Mouse (Mus musculus) thymus, postnatal 14 days (tissue): ENCODE measurements around the gene Nckap5.

ENCODE experiments used
- DNase-seq: peaks from one replicate; pipeline ENCODE4 v3.0.0; 2021

Gene Nckap5

GRCm38 (mm10) chr1:126320696-126321095, 509.9 kb downstream of the Nckap5 start:
- DNase-seq: no peak

GRCm38 (mm10) chr1:126317874-126318607, 512.6 kb downstream of the Nckap5 start:
- DNase-seq: no peak

- DNase-seq: no peak
Measured at GRCm38 (mm10) chr1:126317345-126317744, 513.3 kb downstream of the Nckap5 start.

- DNase-seq: no peak
Measured at GRCm38 (mm10) chr1:126316866-126317265, 513.7 kb downstream of the Nckap5 start.

- DNase-seq: no peak
Measured at GRCm38 (mm10) chr1:126301129-126301528, 529.5 kb downstream of the Nckap5 start.

GRCm38 (mm10) chr1:126264931-126265330, 565.7 kb downstream of the Nckap5 start:
- DNase-seq: no peak

- no peak for DNase-seq
Measured at GRCm38 (mm10) chr1:126254364-126254763, 576.2 kb downstream of the Nckap5 start.

- no peak for DNase-seq
Measured at GRCm38 (mm10) chr1:126253934-126254333, 576.7 kb downstream of the Nckap5 start.

- no peak for DNase-seq
Measured at GRCm38 (mm10) chr1:126233196-126233595, 597.4 kb downstream of the Nckap5 start.

GRCm38 (mm10) chr1:126231199-126231598, 599.4 kb downstream of the Nckap5 start:
- DNase-seq: no peak

GRCm38 (mm10) chr1:126210212-126210611, 620.4 kb downstream of the Nckap5 start:
- DNase-seq: no peak

- no peak for DNase-seq
Measured at GRCm38 (mm10) chr1:126209743-126210142, 620.9 kb downstream of the Nckap5 start.

GRCm38 (mm10) chr1:126209131-126209530, 621.5 kb downstream of the Nckap5 start:
- no peak for DNase-seq

- DNase-seq: no peak
Measured at GRCm38 (mm10) chr1:126196937-126197336, 633.7 kb downstream of the Nckap5 start.

- no peak for DNase-seq
Measured at GRCm38 (mm10) chr1:126190353-126190752, 640.2 kb downstream of the Nckap5 start.

- DNase-seq: no peak
Measured at GRCm38 (mm10) chr1:126183751-126184150, 646.8 kb downstream of the Nckap5 start.

- no peak for DNase-seq
Measured at GRCm38 (mm10) chr1:126168579-126168978, 662.0 kb downstream of the Nckap5 start.

GRCm38 (mm10) chr1:126168131-126168530, 662.5 kb downstream of the Nckap5 start:
- DNase-seq: no peak

- DNase-seq: peak; percentile 4
Measured at GRCm38 (mm10) chr1:126167546-126167945, 663.1 kb downstream of the Nckap5 start.

- no peak for DNase-seq
Measured at GRCm38 (mm10) chr1:126159287-126159686, 671.3 kb downstream of the Nckap5 start.

- no peak for DNase-seq
Measured at GRCm38 (mm10) chr1:126155816-126156215, 674.8 kb downstream of the Nckap5 start.

GRCm38 (mm10) chr1:126153516-126154234, 676.9 kb downstream of the Nckap5 start:
- no peak for DNase-seq

- DNase-seq: no peak
Measured at GRCm38 (mm10) chr1:126152217-126152616, 678.4 kb downstream of the Nckap5 start.

GRCm38 (mm10) chr1:126149966-126150365, 680.6 kb downstream of the Nckap5 start:
- no peak for DNase-seq
